Mouse (Mus musculus): ENCODE results near the gene Usp5.

Usp5 gene

GRCm38 (mm10) chr6:124828868-124829798 is at the start of gene Usp5, which contains the start of gene Cdca3:
Usp5 (minus strand) TSS chr6:124829484.
Cdca3 (plus strand) TSS chr6:124829547.
- peak; percentile 97 for DNase-seq

GRCm38 (mm10) chr6:124874348-124874747 is 45.1 kb upstream of the Usp5 start:
- DNase-seq = no peak

GRCm38 (mm10) chr6:124866560-124866959 is 37.3 kb upstream of the Usp5 start:
- no peak for DNase-seq

- DNase-seq = no peak
Measured at GRCm38 (mm10) chr6:124865766-124866362, 36.6 kb upstream of the Usp5 start.

GRCm38 (mm10) chr6:124863658-124864298 is 34.5 kb upstream of the Usp5 start, which contains the start of gene Gpr162:
Gpr162 (minus strand) TSS chr6:124863983.
- peak; percentile 76 for DNase-seq

GRCm38 (mm10) chr6:124863125-124863657 is 33.9 kb upstream of the Usp5 start:
- no peak for DNase-seq

GRCm38 (mm10) chr6:124862406-124863124 is 33.3 kb upstream of the Usp5 start:
- peak; percentile 43 for DNase-seq

GRCm38 (mm10) chr6:124861802-124862201 is 32.5 kb upstream of the Usp5 start:
- DNase-seq = no peak

- no peak for DNase-seq
Measured at GRCm38 (mm10) chr6:124861266-124861665, 32.0 kb upstream of the Usp5 start.

GRCm38 (mm10) chr6:124860511-124860910 is 31.2 kb upstream of the Usp5 start:
- DNase-seq = no peak

GRCm38 (mm10) chr6:124859725-124860124 is 30.4 kb upstream of the Usp5 start:
- peak; percentile 92 for DNase-seq

GRCm38 (mm10) chr6:124858561-124859318 is 29.5 kb upstream of the Usp5 start:
- no peak for DNase-seq

- no peak for DNase-seq
Measured at GRCm38 (mm10) chr6:124857840-124858530, 28.7 kb upstream of the Usp5 start.

- DNase-seq = peak; percentile 85
Measured at GRCm38 (mm10) chr6:124856916-124857839, 27.9 kb upstream of the Usp5 start, which contains the start of gene P3h3. P3h3 (minus strand) TSS chr6:124857752.

- DNase-seq = peak; percentile 55
Measured at GRCm38 (mm10) chr6:124856321-124856720, 27.0 kb upstream of the Usp5 start.

GRCm38 (mm10) chr6:124854647-124855046 is 25.4 kb upstream of the Usp5 start:
- DNase-seq = no peak

- no peak for DNase-seq
Measured at GRCm38 (mm10) chr6:124850535-124850934, 21.3 kb upstream of the Usp5 start.

GRCm38 (mm10) chr6:124847305-124847704 is 18.0 kb upstream of the Usp5 start:
- DNase-seq = peak; percentile 92

GRCm38 (mm10) chr6:124840241-124841167 is 11.2 kb upstream of the Usp5 start, which contains the start of gene Gnb3:
Gnb3 (minus strand) TSS chr6:124840275.
- DNase-seq = no peak
